24 mouse cellular contexts compared by ENCODE assay signal in genomic region chr14:62581768-62582167, GRCm38 (mm10). TPM values are rescaled to one million over a fixed set of nuclear protein-coding genes. Genes with fewer than 3 reads are reported as not detected.
DNase-seq lines count a peak whose midpoint lies in the region; ATAC-seq and TF ChIP-seq lines count a peak whose summit lies in the region.
"Had no signal": no experiment of that assay in that cellular context is flagged by ENCODE, and none has a peak within 500 bp of the region (broad histone marks: within the 10 kb centered on the region; RNA-seq: fewer than 3 reads in every experiment).

No protein-coding gene starts in this region.

- TF ChIP-seq POLR2A in cerebellum, adult 2 months (IDR thresholded peaks at IDR 0.05; ENCODE audit: borderline replicate concordance, insufficient read depth, low read length), result no peak

- no peak overlapping the region for H3K9ac ChIP-seq in hindbrain, embryonic 11.5 days (ENCODE audit: low read depth, low read length)
- no peak overlapping the region for H3K9ac ChIP-seq in midbrain, embryonic 12.5 days (replicated peaks)
- H3K9ac ChIP-seq: embryonic facial prominence, embryonic 15.5 days; liver, embryonic 13.5 days; neural tube, embryonic 12.5 days had no signal

- no peak for DNase-seq in layer of hippocampus, adult 2 months (ENCODE audit: low spot score in 2 of 2)
- DNase-seq in layer of hippocampus, adult 8-10 months (ENCODE audit: low spot score in 2 of 2), result no peak
- peak; percentile 15 for DNase-seq in hindbrain, embryonic 11.5 days (ENCODE audit: low spot score)
- no peak for DNase-seq in kidney, postnatal 4 days
- DNase-seq in cerebellum, adult 2 months, result no peak
- DNase-seq in frontal cortex, adult 2 months (ENCODE audit: extremely low spot score in 1 of 2, low spot score in 1 of 2), result no peak
- DNase-seq in left cerebral cortex, postnatal 25 days (ENCODE audit: low spot score in 2 of 2), result no peak
- DNase-seq: cerebellum, postnatal 36 days; gastrocnemius, postnatal 36 days; heart, postnatal 4 days; kidney, adult 11 months; kidney, postnatal 25 days; liver, embryonic 13.5 days; lung, postnatal 10 days had no signal

- intact Hi-C loops in left cerebral cortex, postnatal 25 days (cut with DNase I), result no loop called here

- TF ChIP-seq CTCF in layer of hippocampus, adult 2 months (conservative IDR thresholded peaks at IDR 0.05), result no peak
- TF ChIP-seq CTCF in cerebellum, adult 2 months (IDR thresholded peaks at IDR 0.05; ENCODE audit: borderline replicate concordance, insufficient read depth, low read depth, low read length), result no peak

- no peak overlapping the region for H3K4me3 ChIP-seq in layer of hippocampus, adult 2 months
- H3K4me3 ChIP-seq in hindbrain, embryonic 11.5 days (ENCODE audit: low read depth, low read length), result no peak overlapping the region
- no peak overlapping the region for H3K4me3 ChIP-seq in midbrain, embryonic 12.5 days
- H3K4me3 ChIP-seq in cerebellum, adult 2 months (replicated peaks; ENCODE audit: insufficient read depth, low read depth, low read length), result no peak overlapping the region
- H3K4me3 ChIP-seq: embryonic facial prominence, embryonic 15.5 days; liver, embryonic 13.5 days; neural tube, embryonic 12.5 days had no signal

- H3K36me3 ChIP-seq in hindbrain, embryonic 11.5 days (ENCODE audit: control insufficient read depth, insufficient read depth, low read length), result no peaks in the 10 kb centered on the region
- H3K36me3 ChIP-seq in midbrain, embryonic 12.5 days, result no peaks in the 10 kb centered on the region
- H3K36me3 ChIP-seq: embryonic facial prominence, embryonic 15.5 days; liver, embryonic 13.5 days; neural tube, embryonic 12.5 days had no signal

- no peak overlapping the region for H3K4me2 ChIP-seq in hindbrain, embryonic 11.5 days (replicated peaks; ENCODE audit: low read depth, low read length)
- H3K4me2 ChIP-seq in midbrain, embryonic 12.5 days (replicated peaks), result peak overlapping the region; percentile 11; the same call in 1 of the 2 replicates
- H3K4me2 ChIP-seq: embryonic facial prominence, embryonic 15.5 days; heart, embryonic 11.5 days; liver, embryonic 13.5 days; neural tube, embryonic 12.5 days had no signal

- H3K4me1 ChIP-seq in hindbrain, embryonic 11.5 days (replicated peaks; ENCODE audit: control insufficient read depth, insufficient read depth, low read length), result no peaks in the 10 kb centered on the region; the same call in 1 of the 2 replicates
- H3K4me1 ChIP-seq in midbrain, embryonic 12.5 days, result peaks cover 52% of the 10 kb centered on the region
- H3K4me1 ChIP-seq in cerebellum, adult 2 months (ENCODE audit: control insufficient read depth, insufficient read depth, low read length), result no peaks in the 10 kb centered on the region
- H3K4me1 ChIP-seq: liver, embryonic 13.5 days had no signal

- ATAC-seq in hindbrain, embryonic 11.5 days (ENCODE audit: low FRiP score), result no peak
- ATAC-seq in midbrain, embryonic 12.5 days (ENCODE audit: low FRiP score, low read depth), result peak; percentile 45; the same call in 1 of the 2 replicates
- ATAC-seq: activated CD4-positive, CD25-positive, alpha-beta regulatory T cell, adult 4 months had no signal

- H3K27ac ChIP-seq in layer of hippocampus, adult 2 months, result peak overlapping the region; percentile 39; the same call in 1 of the 2 replicates
- H3K27ac ChIP-seq in hindbrain, embryonic 11.5 days (ENCODE audit: low read depth, low read length), result peak overlapping the region; percentile 49; the same call in 1 of the 2 replicates
- peak overlapping the region; percentile 80 for H3K27ac ChIP-seq in midbrain, embryonic 12.5 days (replicated peaks)
- no peak overlapping the region for H3K27ac ChIP-seq in cerebellum, adult 2 months (ENCODE audit: insufficient read depth, low read length)
- H3K27ac ChIP-seq: embryonic facial prominence, embryonic 15.5 days; liver, embryonic 13.5 days; neural tube, embryonic 12.5 days had no signal

- no peaks in the 10 kb centered on the region for H3K27me3 ChIP-seq in hindbrain, embryonic 11.5 days (ENCODE audit: control insufficient read depth, insufficient read depth, low read length)
- H3K27me3 ChIP-seq in midbrain, embryonic 12.5 days, result no peaks in the 10 kb centered on the region
- no peaks in the 10 kb centered on the region for H3K27me3 ChIP-seq in cerebellum, adult 2 months (ENCODE audit: control insufficient read depth, insufficient read depth, low read length)
- H3K27me3 ChIP-seq: embryonic facial prominence, embryonic 15.5 days; liver, embryonic 13.5 days; neural tube, embryonic 12.5 days had no signal

- WGBS in hindbrain, embryonic 11.5 days, result 44% methylated on average over 9 of the region's 9 CpGs
- 15% methylated on average over 9 of the region's 9 CpGs for WGBS in midbrain, embryonic 12.5 days
- WGBS in cerebellum, adult 2 months, result 64% methylated on average over 9 of the region's 9 CpGs

- H3K9me3 ChIP-seq in hindbrain, embryonic 11.5 days (ENCODE audit: control insufficient read depth, low read length), result no peaks in the 10 kb centered on the region
- H3K9me3 ChIP-seq in midbrain, embryonic 12.5 days, result no peaks in the 10 kb centered on the region
- H3K9me3 ChIP-seq: embryonic facial prominence, embryonic 15.5 days; liver, embryonic 13.5 days; neural tube, embryonic 12.5 days had no signal

RNA-seq across cellular contexts. Expression of gene Gm4131, which starts 15.0 kb away (rescaled TPM):
- not detected for total RNA-seq in layer of hippocampus, adult 2 months (2021)
- not detected for total RNA-seq in layer of hippocampus, adult 8-10 months (2022)
- polyA plus RNA-seq in hindbrain, embryonic 11.5 days (2014; fragmentation: Nextera tagmentation; extraction: Ambion mirVana), result 0.17 TPM in 1 of 2 replicates, not detected in the other
- not detected in 2 replicates for polyA plus RNA-seq in midbrain, embryonic 12.5 days (2016; fragmentation: Nextera tagmentation; extraction: Ambion mirVana)
- polyA plus RNA-seq in cerebellum, adult 2 months (2012; rRNA removed), result 0.14 TPM in 1 of 2 replicates, not detected in the other
- not detected in 2 replicates for polyA plus RNA-seq in frontal cortex, adult 2 months (2012; rRNA removed)
- not detected for total RNA-seq in left cerebral cortex, postnatal 25 days (2021)
- total RNA-seq: adrenal gland, postnatal 4 days; gastrocnemius, postnatal 36 days; heart, postnatal 4 days; megakaryocyte-erythroid progenitor cell, adult 5-6 weeks had no signal
- polyA plus RNA-seq: activated CD4-positive, CD25-positive, alpha-beta regulatory T cell, adult 4 months; embryonic facial prominence, embryonic 15.5 days; heart, embryonic 11.5 days; limb, embryonic 11.5 days; liver, embryonic 13.5 days; neural tube, embryonic 12.5 days; stomach, embryonic 14.5 days; thymus, postnatal 0 days had no signal

RNA-seq across cellular contexts. Expression of gene Fam124a, which starts 26.2 kb away (rescaled TPM):
- 10 to 100 TPM; 11.5 to 13.1 TPM for total RNA-seq in layer of hippocampus, adult 2 months (2021)
- 10 to 100 TPM; 12.8 to 15.6 (median 13.7) TPM for total RNA-seq in layer of hippocampus, adult 8-10 months (2022)
- 4.0 and 4.8 TPM in 2 replicates for polyA plus RNA-seq in hindbrain, embryonic 11.5 days (2014; fragmentation: Nextera tagmentation; extraction: Ambion mirVana)
- 7.8 and 8.3 TPM in 2 replicates for polyA plus RNA-seq in midbrain, embryonic 12.5 days (2016; fragmentation: Nextera tagmentation; extraction: Ambion mirVana)
- 12.3 and 13.5 TPM in 2 replicates for polyA plus RNA-seq in cerebellum, adult 2 months (2012; rRNA removed)
- 33.7 and 34.3 TPM in 2 replicates for polyA plus RNA-seq in frontal cortex, adult 2 months (2012; rRNA removed)
- total RNA-seq in left cerebral cortex, postnatal 25 days (2021), result 10 to 100 TPM; 25.4 TPM
- total RNA-seq: megakaryocyte-erythroid progenitor cell, adult 5-6 weeks had no signal
- polyA plus RNA-seq: activated CD4-positive, CD25-positive, alpha-beta regulatory T cell, adult 4 months had no signal
